Mouse (Mus musculus) lung, postnatal 4 days (tissue): ENCODE results near the gene Rhox4f.
"Not testable (repeated sequence)": the region's sequence is repeated elsewhere in the genome, so short reads cannot be mapped to it uniquely, and the experiment has no call there.

Experiments
- DNase-seq, 2 experiments: peaks; one replicate each; pipeline ENCODE4 v3.0.0; 2021

Gene Rhox4f

GRCm38 (mm10) chrX:37607604-37608003 lies at the start of gene Rhox4f:
Gene Rhox4f (minus strand): TSS chrX:37607704.
- not testable (repeated sequence) for DNase-seq

- DNase-seq, result not testable (repeated sequence)
These were observed 43.7 kb upstream of the Rhox4f start, which contains the start of gene Rhox4g for GRCm38 (mm10) chrX:37651227-37651626. Gene Rhox4g (minus strand): TSS chrX:37651327.

GRCm38 (mm10) chrX:37643370-37643769 lies 35.9 kb upstream of the Rhox4f start, which contains the start of gene Rhox2g:
Gene Rhox2g (minus strand): TSS chrX:37643470.
- not testable (repeated sequence) for DNase-seq

GRCm38 (mm10) chrX:37628512-37628911 lies 21.0 kb upstream of the Rhox4f start, which contains the start of gene Rhox3g:
Gene Rhox3g (minus strand): TSS chrX:37628612.
- not testable (repeated sequence) for DNase-seq

- DNase-seq, result not testable (repeated sequence)
These were observed 26.8 kb downstream of the Rhox4f start, which contains the start of gene Rhox3f for GRCm38 (mm10) chrX:37580692-37581091. Gene Rhox3f (plus strand): TSS chrX:37580992.

- not testable (repeated sequence) for DNase-seq
These were observed 34.9 kb downstream of the Rhox4f start for GRCm38 (mm10) chrX:37572638-37573037.

GRCm38 (mm10) chrX:37571105-37571504 lies 36.4 kb downstream of the Rhox4f start, which contains the start of gene Rhox2f:
Gene Rhox2f (plus strand): TSS chrX:37571405.
- DNase-seq, result not testable (repeated sequence)

GRCm38 (mm10) chrX:37557112-37557511 lies 50.4 kb downstream of the Rhox4f start, which contains the start of gene Rhox4e:
Gene Rhox4e (plus strand): TSS chrX:37557412.
- DNase-seq, result not testable (repeated sequence)
